Mouse (Mus musculus) stomach, postnatal 0 days (tissue): ENCODE measurements around the gene Armc6. TPM values are rescaled to one million over a fixed set of nuclear protein-coding genes. Genes with fewer than 3 reads are reported as not detected.
"Not testable (repeated sequence)": the region's sequence is repeated elsewhere in the genome, so short reads cannot be mapped to it uniquely, and the experiment has no call there.

Source experiments
- ATAC-seq: fragments of 200-750 bp; cut with Nextera tagmentation; 2 replicates; pipeline ENCODE4 v1.8.0; 2017; ENCODE audit not compliant: low FRiP score, low TSS enrichment
- DNase-seq: peaks from one replicate; pipeline ENCODE4 v3.0.0-alpha.2; 2016; ENCODE audit warnings: low spot score
- H3K27ac ChIP-seq: fragments of 300-500 bp; sonication (generic); replicated peaks from 2 replicates; pipeline ENCODE4 v1.5.1; 2014; ENCODE audit warnings: mild to moderate bottlenecking, control low read depth
- H3K27me3 ChIP-seq: fragments of 300-500 bp; sonication (generic); 2 replicates; pipeline ENCODE4 v1.6.1; 2014; ENCODE audit warnings: low read length; ENCODE audit not compliant: control insufficient read depth, insufficient read depth
- H3K36me3 ChIP-seq: fragments of 300-500 bp; sonication (generic); 2 replicates; pipeline ENCODE4 v1.6.1; 2014; ENCODE audit warnings: low read length, mixed read lengths; ENCODE audit not compliant: control insufficient read depth, insufficient read depth
- H3K4me1 ChIP-seq: fragments of 300-500 bp; sonication (generic); replicated peaks from 2 replicates; pipeline ENCODE4 v1.6.1; 2014; ENCODE audit warnings: antibody characterized with exemption; ENCODE audit not compliant: control insufficient read depth, insufficient read depth
- H3K4me2 ChIP-seq: fragments of 300-500 bp; sonication (generic); replicated peaks from 2 replicates; pipeline ENCODE4 v1.6.1; 2014; ENCODE audit warnings: low read depth, mild to moderate bottlenecking, control low read depth, moderate library complexity
- H3K4me3 ChIP-seq: fragments of 300-500 bp; sonication (generic); 2 replicates; pipeline ENCODE4 v1.5.1; 2014; ENCODE audit warnings: low read depth, low read length, control low read depth
- H3K9ac ChIP-seq: fragments of 300-500 bp; sonication (generic); 2 replicates; pipeline ENCODE4 v1.6.1; 2014; ENCODE audit warnings: mild to moderate bottlenecking, low read length, control low read depth, mixed read lengths
- H3K9me3 ChIP-seq: fragments of 300-500 bp; sonication (generic); 2 replicates; pipeline ENCODE4 v1.6.1; 2016; ENCODE audit warnings: low read length; ENCODE audit not compliant: control insufficient read depth
- CTCF ChIP-seq: IDR thresholded peaks from 2 replicates; pipeline ENCODE4 v1.5.1; 2016; ENCODE audit warnings: antibody characterized with exemption, low read depth, mild to moderate bottlenecking, moderate library complexity
- EP300 ChIP-seq: optimal IDR thresholded peaks from 2 replicates; pipeline ENCODE3; 2016; ENCODE audit warnings: antibody characterized with exemption
- WGBS: fragments of 180-500 bp; shearing (Covaris S2); extraction: QIAGEN DNeasy Blood & Tissue Kit; methylation state at CpG from one replicate; pipeline ENCODE4 v1.1.7; 2014; 5-methylcytosine and 5-hydroxymethylcytosine counted together
- polyA plus RNA-seq: library from polyadenylated mRNA; unstranded; fragments of >200 nt; fragmentation: Nextera tagmentation; extraction: Ambion mirVana; gene quantifications from 2 replicates; pipeline ENCODE4 v1.2.1, GENCODE M21; 2015

The Armc6 gene
- polyA plus RNA-seq, 1 experiment from 2014 or later = 11.9 TPM

GRCm38 (mm10) chr8:70217441-70217840 lies 16.8 kb downstream of the Armc6 start:
- Histone ChIP-seq H3K4me3 (no peak overlapping the region), H3K36me3 (no peaks in the 10 kb centered on the region), H3K27me3 (no peaks in the 10 kb centered on the region), H3K9me3 (no peaks in the 10 kb centered on the region), H3K9ac (no peak overlapping the region), H3K27ac (no peak overlapping the region), H3K4me2 (no peak overlapping the region), H3K4me1 (no peaks in the 10 kb centered on the region)
- ATAC-seq (no peak), DNase-seq (no peak)
- TF ChIP-seq CTCF = no peak
- TF ChIP-seq EP300 = no peak

- Histone ChIP-seq H3K36me3 (no peaks in the 10 kb centered on the region), H3K4me3 (no peak overlapping the region), H3K9ac (no peak overlapping the region), H3K27me3 (no peaks in the 10 kb centered on the region), H3K4me2 (no peak overlapping the region), H3K4me1 (no peaks in the 10 kb centered on the region), H3K27ac (no peak overlapping the region; the same call in 1 of the 2 replicates), H3K9me3 (no peaks in the 10 kb centered on the region)
- TF ChIP-seq EP300 (no peak), CTCF (no peak)
- 47% methylated on average over 1 of the region's 1 CpGs for WGBS
- no peak for ATAC-seq
- DNase-seq = peak; percentile 31
Observed at GRCm38 (mm10) chr8:70216566-70216965, 17.7 kb downstream of the Armc6 start.

DNA sequence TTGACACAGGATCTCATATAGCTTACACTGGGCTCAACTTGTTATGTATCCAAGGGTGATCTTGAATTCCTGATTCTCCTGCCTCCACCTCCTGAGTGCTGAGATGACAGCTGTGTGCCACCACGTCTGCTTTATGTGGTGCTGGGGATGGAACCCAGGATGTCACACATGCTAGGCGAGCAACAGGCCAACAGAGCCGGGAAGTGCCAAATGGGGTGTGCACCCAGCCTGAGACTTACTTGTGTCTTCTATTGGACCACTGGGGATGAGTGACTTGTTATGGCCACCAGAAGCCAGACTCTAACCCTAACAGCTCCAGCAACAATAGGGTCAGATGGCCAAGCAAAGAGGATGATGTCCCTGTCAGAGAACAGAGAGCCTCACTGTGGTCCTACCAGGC lies 18.1 kb downstream of the Armc6 start:
- H3K9ac ChIP-seq, H3K9me3 ChIP-seq, H3K27ac ChIP-seq, H3K27me3 ChIP-seq, ATAC-seq, DNase-seq, H3K36me3 ChIP-seq, H3K4me2 ChIP-seq, H3K4me3 ChIP-seq, H3K4me1 ChIP-seq: not testable (repeated sequence)
- 73% methylated on average over 3 of the region's 3 CpGs for WGBS

GRCm38 (mm10) chr8:70215092-70215491 lies 19.2 kb downstream of the Armc6 start:
- DNase-seq = no peak
- Histone ChIP-seq H3K4me2 (no peak overlapping the region), H3K36me3 (no peaks in the 10 kb centered on the region), H3K27ac (no peak overlapping the region), H3K9ac (no peak overlapping the region), H3K9me3 (no peaks in the 10 kb centered on the region), H3K27me3 (no peaks in the 10 kb centered on the region), H3K4me3 (no peak overlapping the region), H3K4me1 (no peaks in the 10 kb centered on the region)
- 74% methylated on average over 5 of the region's 5 CpGs for WGBS
- no peak for ATAC-seq
- no peak for TF ChIP-seq CTCF
- TF ChIP-seq EP300 = no peak

DNA sequence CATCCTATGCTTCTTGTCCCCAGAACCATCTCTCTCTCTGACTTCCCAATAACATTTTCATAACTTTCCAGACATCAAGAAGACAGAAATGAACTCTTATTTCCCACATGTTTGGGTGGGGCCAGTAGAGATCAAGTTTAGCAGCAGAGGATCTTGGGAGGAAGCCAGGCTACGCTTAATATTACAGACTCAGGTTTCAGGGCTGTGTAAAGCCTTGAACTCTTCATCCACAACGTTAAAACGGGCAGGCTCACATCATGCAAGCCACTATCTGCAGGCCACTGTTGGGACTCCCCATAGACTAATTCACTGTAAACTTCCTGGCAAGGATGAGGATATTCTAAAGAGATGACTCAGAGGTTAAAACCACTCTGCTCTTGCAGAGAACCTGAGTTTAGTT lies 19.9 kb downstream of the Armc6 start:
- 65% methylated on average over 3 of the region's 3 CpGs for WGBS
- DNase-seq (no peak), ATAC-seq (no peak)
- no peak overlapping the region for H3K27ac ChIP-seq
- no peaks in the 10 kb centered on the region for H3K9me3 ChIP-seq
- H3K36me3 ChIP-seq = no peaks in the 10 kb centered on the region
- H3K9ac ChIP-seq = no peak overlapping the region
- H3K27me3 ChIP-seq = no peaks in the 10 kb centered on the region
- no peak overlapping the region for H3K4me2 ChIP-seq
- no peak for TF ChIP-seq EP300
- TF ChIP-seq CTCF = no peak
- H3K4me1 ChIP-seq = no peaks in the 10 kb centered on the region
- no peak overlapping the region for H3K4me3 ChIP-seq

GRCm38 (mm10) chr8:70212112-70213055 lies 21.9 kb downstream of the Armc6 start, which contains the start of gene Slc25a42:
Slc25a42 (minus strand) TSS chr8:70212305.
- peak within 1 kb of the TSS; percentile 83 for H3K27ac ChIP-seq
- no peaks in the 10 kb centered on the region for H3K27me3 ChIP-seq
- H3K9ac ChIP-seq = peak within 1 kb of the TSS; percentile 77
- no peak for TF ChIP-seq EP300
- TF ChIP-seq CTCF = peak; percentile 12; the same call in 1 of the 2 replicates
- DNase-seq = peak; percentile 98
- no peaks in the 10 kb centered on the region for H3K9me3 ChIP-seq
- H3K4me3 ChIP-seq = peak within 1 kb of the TSS; percentile 62
- under 1% methylated on average over 60 of the region's 66 CpGs for WGBS
- peak; percentile 98 for ATAC-seq
- peak within 1 kb of the TSS; percentile 96 for H3K4me2 ChIP-seq
- no peaks in the 10 kb centered on the region for H3K4me1 ChIP-seq
- H3K36me3 ChIP-seq = no peaks in the 10 kb centered on the region
